Mouse (Mus musculus): ENCODE results near the gene Hoxd10.

The Hoxd10 gene

GRCm38 (mm10) chr2:74666411-74666810 lies 25.3 kb upstream of the Hoxd10 start:
- no peak for DNase-seq (ENCODE audit: low read depth, low spot score)

- peak; percentile 55 for DNase-seq (ENCODE audit: low read depth, low spot score)
Observed at GRCm38 (mm10) chr2:74667191-74667841, 24.4 kb upstream of the Hoxd10 start.

GRCm38 (mm10) chr2:74667842-74668357 lies 23.8 kb upstream of the Hoxd10 start, which contains the start of gene Hoxd13:
Gene Hoxd13, plus strand, starts transcription at chr2:74668310.
- DNase-seq (ENCODE audit: low read depth, low spot score): peak; percentile 77

GRCm38 (mm10) chr2:74668370-74669229 lies 23.1 kb upstream of the Hoxd10 start:
- peak; percentile 58 for DNase-seq (ENCODE audit: low read depth, low spot score)

- DNase-seq (ENCODE audit: low read depth, low spot score): peak; percentile 76
Observed at GRCm38 (mm10) chr2:74669230-74669578, 22.5 kb upstream of the Hoxd10 start.

- peak; percentile 53 for DNase-seq (ENCODE audit: low read depth, low spot score)
Observed at GRCm38 (mm10) chr2:74669650-74670235, 22.0 kb upstream of the Hoxd10 start.

GRCm38 (mm10) chr2:74670632-74671188 lies 21.0 kb upstream of the Hoxd10 start:
- DNase-seq (ENCODE audit: low read depth, low spot score): no peak

- no peak for DNase-seq (ENCODE audit: low read depth, low spot score)
Observed at GRCm38 (mm10) chr2:74671847-74672246, 19.9 kb upstream of the Hoxd10 start.

- DNase-seq (ENCODE audit: low read depth, low spot score): peak; percentile 82
Observed at GRCm38 (mm10) chr2:74672481-74673362, 19.0 kb upstream of the Hoxd10 start.

GRCm38 (mm10) chr2:74673835-74674425 lies 17.8 kb upstream of the Hoxd10 start:
- no peak for DNase-seq (ENCODE audit: low read depth, low spot score)

- DNase-seq (ENCODE audit: low read depth, low spot score): peak; percentile 27
Observed at GRCm38 (mm10) chr2:74674881-74675665, 16.7 kb upstream of the Hoxd10 start, which contains the start of gene Hoxd12. Gene Hoxd12, plus strand, starts transcription at chr2:74675013.

- peak; percentile 13 for DNase-seq (ENCODE audit: low read depth, low spot score)
Observed at GRCm38 (mm10) chr2:74675666-74676282, 15.9 kb upstream of the Hoxd10 start.

- DNase-seq (ENCODE audit: low read depth, low spot score): no peak
Observed at GRCm38 (mm10) chr2:74676376-74677052, 15.2 kb upstream of the Hoxd10 start.

GRCm38 (mm10) chr2:74677106-74677505 lies 14.6 kb upstream of the Hoxd10 start:
- DNase-seq (ENCODE audit: low read depth, low spot score): no peak

- peak; percentile 72 for DNase-seq (ENCODE audit: low read depth, low spot score)
Observed at GRCm38 (mm10) chr2:74678891-74679595, 12.7 kb upstream of the Hoxd10 start, which contains the start of gene Hoxd11. Gene Hoxd11, plus strand, starts transcription at chr2:74679557.

- peak; percentile 70 for DNase-seq (ENCODE audit: low read depth, low spot score)
Observed at GRCm38 (mm10) chr2:74679596-74679971, 12.1 kb upstream of the Hoxd10 start.

- peak; percentile 70 for DNase-seq (ENCODE audit: low read depth, low spot score)
Observed at GRCm38 (mm10) chr2:74679980-74680379, 11.7 kb upstream of the Hoxd10 start.
